Mouse (Mus musculus) ES-Bruce4 (cell line): Measurements from ENCODE around the gene Btrc. TPM values are rescaled to one million over a fixed set of nuclear protein-coding genes. Genes with fewer than 3 reads are reported as not detected.

Experiments
- H3K27ac ChIP-seq: 2 replicates; pipeline ENCODE4 v1.5.1; 2012; ENCODE audit warnings: low read length, inconsistent platforms; ENCODE audit not compliant: insufficient read depth
- H3K27me3 ChIP-seq: 2 replicates; pipeline ENCODE4 v1.6.1; 2012; ENCODE audit warnings: mild to moderate bottlenecking, low read length, inconsistent platforms; ENCODE audit not compliant: control insufficient read depth, poor library complexity, insufficient read depth, severe bottlenecking
- H3K36me3 ChIP-seq: 2 replicates; pipeline ENCODE4 v1.6.1; 2012; ENCODE audit warnings: inconsistent platforms, mild to moderate bottlenecking, low read length, moderate library complexity; ENCODE audit not compliant: control insufficient read depth, poor library complexity, insufficient read depth, severe bottlenecking
- H3K4me1 ChIP-seq: one replicate; pipeline ENCODE4 v1.8.1; 2011; ENCODE audit warnings: low read length; ENCODE audit not compliant: control insufficient read depth, insufficient read depth
- H3K4me3 ChIP-seq: 2 replicates; pipeline ENCODE4 v1.5.1; 2011; ENCODE audit warnings: low read depth, mild to moderate bottlenecking, low read length
- H3K9ac ChIP-seq: 2 replicates; pipeline ENCODE4 v1.6.1; 2012; ENCODE audit warnings: low read depth, mild to moderate bottlenecking, inconsistent platforms; ENCODE audit not compliant: poor library complexity, severe bottlenecking
- H3K9me3 ChIP-seq: replicated peaks from 2 replicates; pipeline ENCODE4 v1.6.1; 2012; ENCODE audit warnings: mild to moderate bottlenecking, low read length, inconsistent platforms; ENCODE audit not compliant: control insufficient read depth, poor library complexity, insufficient read depth, severe bottlenecking
- CTCF ChIP-seq: IDR thresholded peaks from one replicate; pipeline ENCODE4 v1.8.1; 2011; ENCODE audit warnings: low read depth, low read length
- EP300 ChIP-seq: IDR thresholded peaks from 2 replicates; pipeline ENCODE4 v1.6.1; 2011; ENCODE audit warnings: low read depth, low read length; ENCODE audit not compliant: insufficient read depth
- POLR2A ChIP-seq: IDR thresholded peaks from one replicate; pipeline ENCODE4 v1.8.1; 2011; ENCODE audit warnings: low read length; ENCODE audit not compliant: insufficient read depth
- polyA plus RNA-seq: library from polyadenylated mRNA; stranded (reverse); fragments of >200 nt; gene quantifications from 2 replicates; pipeline ENCODE4 v1.2.4, GENCODE M21; 2011; ENCODE audit warnings: low read depth; ENCODE audit not compliant: missing spikeins, insufficient read depth, insufficient read length

Gene Btrc
- polyA plus RNA-seq, 1 experiment, result 38.9 TPM

GRCm38 (mm10) chr19:45527382-45527781 lies 163.8 kb downstream of the Btrc start:
- Histone ChIP-seq H3K9me3 (no peaks in the 10 kb centered on the region), H3K4me1 (no peaks in the 10 kb centered on the region), H3K9ac (no peak overlapping the region), H3K4me3 (no peak overlapping the region), H3K36me3 (0 out of 2 replicates have a peak, but pooled peaks cover 2% of the 10 kb centered on the region), H3K27me3 (no peaks in the 10 kb centered on the region), H3K27ac (no peak overlapping the region)
- TF ChIP-seq EP300 (no peak), POLR2A (no peak), CTCF (no peak)

- Histone ChIP-seq H3K27ac (no peak overlapping the region), H3K9me3 (no peaks in the 10 kb centered on the region), H3K4me3 (no peak overlapping the region), H3K4me1 (no peaks in the 10 kb centered on the region), H3K27me3 (no peaks in the 10 kb centered on the region), H3K9ac (no peak overlapping the region), H3K36me3 (0 out of 2 replicates have a peak, but pooled peaks cover 2% of the 10 kb centered on the region)
- TF ChIP-seq CTCF (no peak), POLR2A (no peak), EP300 (no peak)
Measured at GRCm38 (mm10) chr19:45527931-45528534, 164.5 kb downstream of the Btrc start.

- no peak overlapping the region for H3K4me3 ChIP-seq
- H3K36me3 ChIP-seq, result 0 out of 2 replicates have a peak, but pooled peaks cover 2% of the 10 kb centered on the region
Measured at GRCm38 (mm10) chr19:45529294-45529693, 165.8 kb downstream of the Btrc start.

GRCm38 (mm10) chr19:45530200-45530995 lies 166.9 kb downstream of the Btrc start:
- Histone ChIP-seq H3K4me1 (no peaks in the 10 kb centered on the region), H3K36me3 (0 out of 2 replicates have a peak, but pooled peaks cover 2% of the 10 kb centered on the region), H3K9me3 (no peaks in the 10 kb centered on the region)

More at GRCm38 (mm10) chr19:45529294-45529693, 165.8 kb downstream of the Btrc start:
- Histone ChIP-seq H3K27me3 (no peaks in the 10 kb centered on the region), H3K27ac (no peak overlapping the region), H3K9ac (no peak overlapping the region), H3K9me3 (no peaks in the 10 kb centered on the region), H3K4me1 (no peaks in the 10 kb centered on the region)
- TF ChIP-seq CTCF (no peak), POLR2A (no peak), EP300 (no peak)

GRCm38 (mm10) chr19:45531554-45531953 lies 168.0 kb downstream of the Btrc start:
- Histone ChIP-seq H3K4me1 (no peaks in the 10 kb centered on the region), H3K9ac (no peak overlapping the region), H3K9me3 (no peaks in the 10 kb centered on the region), H3K27me3 (no peaks in the 10 kb centered on the region), H3K4me3 (no peak overlapping the region), H3K27ac (no peak overlapping the region), H3K36me3 (0 out of 2 replicates have a peak, but pooled peaks cover 2% of the 10 kb centered on the region)
- TF ChIP-seq EP300, result no peak
- no peak for TF ChIP-seq POLR2A
- no peak for TF ChIP-seq CTCF

More at GRCm38 (mm10) chr19:45530200-45530995, 166.9 kb downstream of the Btrc start:
- Histone ChIP-seq H3K4me3 (no peak overlapping the region), H3K27ac (no peak overlapping the region), H3K27me3 (no peaks in the 10 kb centered on the region), H3K9ac (no peak overlapping the region)
- TF ChIP-seq CTCF (no peak), POLR2A (no peak), EP300 (no peak)

GRCm38 (mm10) chr19:45533617-45534016 lies 170.1 kb downstream of the Btrc start:
- Histone ChIP-seq H3K4me3 (no peak overlapping the region), H3K36me3 (no peaks in the 10 kb centered on the region), H3K9ac (no peak overlapping the region), H3K27ac (no peak overlapping the region), H3K4me1 (no peaks in the 10 kb centered on the region), H3K27me3 (no peaks in the 10 kb centered on the region), H3K9me3 (no peaks in the 10 kb centered on the region)
- TF ChIP-seq CTCF (no peak), POLR2A (no peak), EP300 (no peak)
